Mouse (Mus musculus) G1E-ER4 (cell line): Measurements from ENCODE around the gene Npm3. TPM values are rescaled to one million over a fixed set of nuclear protein-coding genes. Genes with fewer than 3 reads are reported as not detected.

ENCODE experiments used
- GATA1 ChIP-seq: IDR thresholded peaks from one replicate; pipeline ENCODE4 v1.8.0; 2012; ENCODE audit warnings: low read length, inconsistent platforms
- polyA plus RNA-seq: library from polyadenylated mRNA; stranded (reverse); fragments of >175 nt; gene quantifications from 2 replicates; pipeline ENCODE4 v1.2.3, GENCODE M21; 2012

Gene Npm3
- polyA plus RNA-seq, 1 experiment: 234 TPM

DNA sequence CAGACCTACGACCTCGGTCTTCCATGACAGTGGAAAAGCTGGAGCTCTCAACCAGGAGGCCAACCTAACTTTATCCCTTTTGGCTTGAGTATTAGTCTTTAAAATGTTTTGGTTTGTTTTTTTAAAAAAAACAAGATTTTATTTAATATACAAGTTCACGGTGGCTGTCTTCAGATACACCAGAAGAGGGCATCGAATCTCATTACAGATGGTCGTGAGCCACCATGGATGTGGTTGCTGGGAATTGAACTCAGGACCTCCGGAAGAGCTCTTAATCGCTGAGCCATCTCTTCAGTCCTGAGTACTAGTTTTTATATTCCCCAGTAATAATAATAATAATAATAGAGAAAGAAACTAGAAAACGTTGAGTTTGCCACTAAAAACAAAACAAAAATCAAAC lies 32.3 kb upstream of the Npm3 start:
- TF ChIP-seq GATA1: no peak

DNA sequence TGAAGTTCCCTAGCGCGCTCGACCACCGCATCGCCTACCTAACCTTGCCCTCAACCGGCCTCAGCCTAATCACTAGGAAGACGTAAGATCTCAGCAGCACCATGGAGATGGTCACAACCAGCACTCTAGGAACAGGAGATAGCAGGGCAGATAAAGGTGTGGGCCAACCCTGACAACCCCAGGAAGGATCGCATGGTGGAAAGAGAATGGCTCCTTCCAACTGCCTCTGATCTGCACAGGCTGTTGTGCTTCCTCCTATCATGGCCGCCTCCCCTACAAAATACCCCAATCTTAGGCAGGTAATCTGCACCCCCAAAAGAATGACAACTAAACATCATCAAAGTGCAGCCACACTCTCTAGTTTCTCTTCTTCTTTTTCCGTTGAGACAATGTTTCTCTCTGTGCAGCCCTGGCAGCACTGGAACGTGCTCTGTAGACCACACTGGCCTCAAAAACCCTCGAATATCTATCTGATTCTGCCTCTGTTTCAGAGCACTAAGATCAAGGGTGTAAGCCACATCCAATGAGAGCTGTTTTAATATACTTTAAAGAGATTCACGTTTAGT lies 31.0 kb upstream of the Npm3 start:
- no peak for TF ChIP-seq GATA1

- TF ChIP-seq GATA1: no peak
These were observed 26.1 kb upstream of the Npm3 start for GRCm38 (mm10) chr19:45775486-45775885.

- no peak for TF ChIP-seq GATA1
These were observed 22.1 kb upstream of the Npm3 start for GRCm38 (mm10) chr19:45771501-45771900.

DNA sequence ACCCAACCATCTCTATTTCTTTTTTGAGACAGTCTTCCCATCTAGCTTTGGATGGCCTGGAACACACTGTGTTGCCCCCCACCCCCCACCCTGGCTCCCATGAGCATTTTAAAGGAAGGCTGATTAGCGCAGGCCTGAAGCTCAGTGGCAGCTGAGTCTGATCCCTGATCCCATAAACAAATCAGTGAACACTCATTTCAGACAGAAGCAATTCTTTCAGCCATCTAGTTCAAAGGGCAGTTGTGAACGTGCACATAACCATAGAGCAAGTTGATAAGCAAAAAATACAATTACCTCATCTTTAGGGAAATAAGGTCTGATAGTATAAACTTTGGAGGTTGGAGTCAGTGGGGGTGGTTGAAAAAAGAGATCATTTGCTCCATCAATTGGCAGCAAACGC lies 11.4 kb upstream of the Npm3 start:
- no peak for TF ChIP-seq GATA1

GRCm38 (mm10) chr19:45758671-45759070 lies 9.3 kb upstream of the Npm3 start:
- TF ChIP-seq GATA1: no peak

GRCm38 (mm10) chr19:45753551-45753950 lies 4.2 kb upstream of the Npm3 start:
- no peak for TF ChIP-seq GATA1

- TF ChIP-seq GATA1: no peak
These were observed 2.5 kb upstream of the Npm3 start for GRCm38 (mm10) chr19:45751881-45752280.

- TF ChIP-seq GATA1: no peak
These were observed 624 bp downstream of the Npm3 start for GRCm38 (mm10) chr19:45748691-45749242.

GRCm38 (mm10) chr19:45748206-45748605 lies 1.2 kb downstream of the Npm3 start:
- no peak for TF ChIP-seq GATA1

- TF ChIP-seq GATA1: no peak
These were observed 2.1 kb downstream of the Npm3 start for GRCm38 (mm10) chr19:45747028-45747867.

GRCm38 (mm10) chr19:45746153-45747020 lies 3.0 kb downstream of the Npm3 start:
- no peak for TF ChIP-seq GATA1

DNA sequence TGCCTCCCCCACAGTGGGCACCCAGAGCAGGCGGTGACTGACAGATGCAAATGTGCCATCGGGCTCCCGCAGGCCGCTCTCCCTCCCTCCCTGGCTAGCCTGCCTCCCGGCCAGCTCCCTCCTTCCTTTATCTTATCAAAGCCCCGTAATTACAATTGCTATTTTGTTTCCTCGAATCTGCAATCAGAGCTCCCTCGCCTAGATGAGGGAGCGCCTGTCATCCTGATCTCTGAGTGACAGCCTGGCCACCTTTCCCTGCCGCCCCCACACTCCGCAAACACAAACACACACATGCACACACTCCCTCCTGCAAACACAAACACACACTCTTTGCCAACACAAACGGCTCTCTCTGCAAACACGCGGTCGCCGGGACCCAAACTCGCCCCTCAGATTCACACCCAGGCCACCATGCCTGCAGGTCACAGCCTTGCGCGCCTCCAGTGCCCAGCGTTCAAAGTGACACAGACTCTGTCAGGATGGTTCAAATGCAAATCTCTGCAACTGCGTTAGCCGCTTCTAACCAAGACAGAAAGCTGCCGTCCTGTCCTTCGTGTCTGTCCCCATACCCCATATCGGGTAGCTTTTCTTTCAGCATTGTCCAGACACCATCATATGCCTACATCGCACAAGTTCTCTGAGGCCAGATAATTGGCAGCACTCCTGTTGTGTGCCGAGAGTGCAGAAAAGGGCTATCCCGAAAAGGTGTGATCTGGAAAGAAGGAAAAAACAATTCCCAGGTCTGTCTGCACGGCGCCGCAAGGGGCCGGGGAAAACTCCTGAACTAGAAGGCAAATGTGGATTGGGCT lies 3.8 kb downstream of the Npm3 start:
- no peak for TF ChIP-seq GATA1

DNA sequence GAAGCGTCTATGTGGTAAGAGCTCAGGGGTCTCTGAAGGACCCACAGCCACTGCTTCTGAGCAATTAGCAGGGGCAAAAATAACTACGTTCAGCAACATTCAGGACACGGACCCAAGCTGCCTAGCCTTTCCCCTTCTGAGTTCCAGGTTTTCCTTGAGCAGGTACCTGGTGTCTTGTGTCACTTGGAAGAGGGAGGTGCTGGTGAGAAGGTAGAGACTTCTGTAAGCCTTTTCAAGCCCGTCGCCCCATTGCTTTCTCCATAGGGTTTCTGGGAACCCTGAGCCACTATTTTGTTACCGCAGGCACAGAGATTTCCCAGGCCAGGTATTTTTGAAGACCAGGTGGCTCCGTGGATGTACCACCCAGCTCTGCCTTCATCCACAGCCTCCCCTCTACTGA lies 5.8 kb downstream of the Npm3 start:
- no peak for TF ChIP-seq GATA1

- no peak for TF ChIP-seq GATA1
These were observed 6.3 kb downstream of the Npm3 start for GRCm38 (mm10) chr19:45742984-45743575.
